Mouse (Mus musculus) forebrain, embryonic 13.5 days (tissue): ENCODE measurements around the gene Vsig10. TPM values are rescaled to one million over a fixed set of nuclear protein-coding genes. Genes with fewer than 3 reads are reported as not detected.
A peak's percentile ranks its signal among the peaks of the same experiment; 100 is the strongest.
"Not testable (repeated sequence)": the region's sequence is repeated elsewhere in the genome, so short reads cannot be mapped to it uniquely, and the experiment has no call there.

Source experiments
- ATAC-seq: fragments of 200-750 bp; cut with Nextera tagmentation; 2 replicates; pipeline ENCODE4 v1.8.0; 2017
- H3K27ac ChIP-seq: fragments of 300-500 bp; sonication (generic); 2 replicates; pipeline ENCODE4 v1.5.1; 2015; ENCODE audit warnings: inconsistent platforms, mild to moderate bottlenecking, moderate library complexity
- H3K27me3 ChIP-seq: fragments of 300-500 bp; sonication (generic); 2 replicates; pipeline ENCODE4 v1.6.1; 2015; ENCODE audit warnings: mild to moderate bottlenecking, inconsistent platforms
- H3K36me3 ChIP-seq: fragments of 300-500 bp; sonication (generic); 2 replicates; pipeline ENCODE4 v1.6.1; 2015; ENCODE audit warnings: mild to moderate bottlenecking, inconsistent platforms; ENCODE audit not compliant: poor library complexity, severe bottlenecking
- H3K4me1 ChIP-seq: fragments of 300-500 bp; sonication (generic); 2 replicates; pipeline ENCODE4 v1.6.1; 2015; ENCODE audit warnings: inconsistent platforms
- H3K4me2 ChIP-seq: fragments of 300-500 bp; sonication (generic); 2 replicates; pipeline ENCODE4 v1.6.1; 2015; ENCODE audit warnings: inconsistent platforms, mild to moderate bottlenecking, moderate library complexity
- H3K4me3 ChIP-seq: fragments of 300-500 bp; sonication (generic); 2 replicates; pipeline ENCODE4 v1.5.1; 2015; ENCODE audit warnings: mild to moderate bottlenecking, inconsistent platforms
- H3K9ac ChIP-seq: fragments of 300-500 bp; sonication (generic); 2 replicates; pipeline ENCODE4 v1.6.1; 2015; ENCODE audit warnings: mild to moderate bottlenecking, inconsistent platforms
- H3K9me3 ChIP-seq: fragments of 300-500 bp; sonication (generic); replicated peaks from 2 replicates; pipeline ENCODE4 v1.6.1; 2016; ENCODE audit warnings: inconsistent platforms
- WGBS: fragments of 180-500 bp; shearing (Covaris S2); methylation state at CpG from one replicate; pipeline ENCODE4 v1.1.7; 2015; 5-methylcytosine and 5-hydroxymethylcytosine counted together
- polyA plus RNA-seq: library from polyadenylated mRNA; unstranded; fragments of >200 nt; fragmentation: Nextera tagmentation; extraction: Ambion mirVana; gene quantifications from 2 replicates; pipeline ENCODE4 v1.2.1, GENCODE M21; 2015

Gene Vsig10
- polyA plus RNA-seq, 1 experiment from 2014 or later = 0.98 TPM

GRCm38 (mm10) chr5:117286286-117286685, 32.6 kb upstream of the Vsig10 start:
- Histone ChIP-seq H3K4me3 (peak overlapping the region; percentile 72), H3K9me3 (no peaks in the 10 kb centered on the region), H3K36me3 (peaks cover 42% of the 10 kb centered on the region), H3K4me2 (peak overlapping the region; percentile 71), H3K27ac (no peak overlapping the region), H3K4me1 (peaks cover 37% of the 10 kb centered on the region), H3K27me3 (no peaks in the 10 kb centered on the region), H3K9ac (peak overlapping the region; percentile 86)
- WGBS = 49% methylated on average over 3 of the region's 3 CpGs
- no peak for ATAC-seq

- Histone ChIP-seq H3K4me3 (peak within 1 kb of the TSS; percentile 72), H3K4me1 (peaks cover 37% of the 10 kb centered on the region), H3K9ac (peak within 1 kb of the TSS; percentile 86), H3K27me3 (no peaks in the 10 kb centered on the region), H3K36me3 (peaks cover 34% of the 10 kb centered on the region), H3K9me3 (no peaks in the 10 kb centered on the region), H3K27ac (peak within 1 kb of the TSS; percentile 57; the same call in 1 of the 2 replicates), H3K4me2 (peak within 1 kb of the TSS; percentile 71)
- peak; percentile 96 for ATAC-seq
- WGBS = under 1% methylated on average over 77 of the region's 77 CpGs
Observed at GRCm38 (mm10) chr5:117286831-117287822, 31.8 kb upstream of the Vsig10 start, which contains the start of gene Pebp1. Gene Pebp1 (minus strand): TSS chr5:117287625.

DNA sequence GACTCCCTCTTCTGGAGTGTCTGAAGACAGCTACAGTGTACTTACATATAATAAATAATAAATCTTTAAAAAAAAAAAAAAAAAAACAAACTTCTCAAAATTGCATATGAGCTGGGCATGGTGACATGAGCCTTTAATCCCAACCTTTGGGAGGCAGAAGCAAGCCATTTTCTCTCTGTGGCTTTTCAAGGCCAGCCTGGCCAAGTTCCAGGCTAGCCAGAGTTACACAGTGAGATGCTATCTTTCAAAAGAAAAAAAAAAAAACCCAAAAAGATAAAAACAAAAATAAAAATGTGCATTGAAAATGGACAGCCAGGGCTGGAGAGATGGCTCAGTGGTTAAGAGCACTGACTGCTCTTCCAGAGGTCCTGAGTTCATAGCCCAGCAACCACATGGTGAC, 29.2 kb upstream of the Vsig10 start:
- ATAC-seq = no peak
- Histone ChIP-seq H3K4me1 (peaks cover 27% of the 10 kb centered on the region), H3K9ac (no peak overlapping the region), H3K27ac (no peak overlapping the region), H3K36me3 (peaks cover 13% of the 10 kb centered on the region), H3K27me3 (no peaks in the 10 kb centered on the region), H3K4me2 (no peak overlapping the region), H3K9me3 (no peaks in the 10 kb centered on the region), H3K4me3 (no peak overlapping the region)

DNA sequence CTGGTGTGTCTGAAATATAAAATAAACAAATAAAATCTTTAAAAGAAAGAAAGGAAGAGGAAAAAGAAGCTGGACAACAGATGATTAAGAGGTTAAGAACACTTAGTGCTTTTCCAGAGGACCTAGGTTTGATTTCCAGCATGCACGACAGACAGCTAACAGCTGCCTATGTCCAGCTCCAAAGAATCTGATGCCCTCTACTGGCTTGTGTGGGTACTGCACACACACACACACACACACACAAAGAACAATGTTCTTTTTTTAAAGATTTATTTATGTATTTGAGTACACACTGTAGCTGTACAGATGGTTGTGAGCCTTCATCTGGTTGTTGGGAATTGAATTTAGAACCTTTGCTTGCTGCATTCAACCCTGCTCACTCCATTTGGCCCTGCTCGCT, 28.8 kb upstream of the Vsig10 start:
- H3K4me3 ChIP-seq = no peak overlapping the region
- H3K36me3 ChIP-seq = peaks cover 8% of the 10 kb centered on the region
- H3K9me3 ChIP-seq = no peaks in the 10 kb centered on the region
- H3K4me2 ChIP-seq = no peak overlapping the region
- no peak overlapping the region for H3K9ac ChIP-seq
- H3K4me1 ChIP-seq = peaks cover 23% of the 10 kb centered on the region
- no peak for ATAC-seq
- H3K27me3 ChIP-seq = no peaks in the 10 kb centered on the region
- WGBS = 93% methylated on average over 2 of the region's 2 CpGs
- no peak overlapping the region for H3K27ac ChIP-seq

GRCm38 (mm10) chr5:117291312-117291711, 27.6 kb upstream of the Vsig10 start:
- no peak overlapping the region for H3K9ac ChIP-seq
- no peaks in the 10 kb centered on the region for H3K36me3 ChIP-seq
- peaks cover 11% of the 10 kb centered on the region for H3K4me1 ChIP-seq
- WGBS = 86% methylated on average over 3 of the region's 3 CpGs
- ATAC-seq = no peak
- no peak overlapping the region for H3K4me2 ChIP-seq
- H3K9me3 ChIP-seq = no peaks in the 10 kb centered on the region
- no peaks in the 10 kb centered on the region for H3K27me3 ChIP-seq
- H3K27ac ChIP-seq = no peak overlapping the region
- no peak overlapping the region for H3K4me3 ChIP-seq

DNA sequence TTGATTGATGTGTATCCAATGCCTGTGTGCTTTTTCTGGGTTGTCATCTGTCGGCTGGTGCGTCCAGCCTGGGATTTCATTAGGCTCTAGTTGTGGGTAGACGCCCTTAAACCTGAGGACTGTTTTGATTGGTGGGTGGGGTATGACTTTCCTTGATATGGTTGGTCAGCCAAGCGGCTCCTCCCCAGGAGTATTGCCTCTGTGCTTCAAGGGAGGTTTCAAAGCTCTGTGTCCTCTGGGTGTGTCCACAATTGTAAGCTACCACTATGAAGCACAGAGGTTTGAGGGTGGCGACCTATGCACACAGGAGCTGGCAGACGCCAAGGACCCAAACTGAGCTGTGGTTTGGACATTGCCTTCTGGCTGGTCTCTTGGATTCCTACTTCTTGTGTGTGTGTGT, 26.3 kb upstream of the Vsig10 start:
- 80% methylated on average over 6 of the region's 6 CpGs for WGBS
- no peaks in the 10 kb centered on the region for H3K9me3 ChIP-seq
- H3K27me3 ChIP-seq = no peaks in the 10 kb centered on the region
- H3K4me1 ChIP-seq = peaks cover 7% of the 10 kb centered on the region
- H3K4me2 ChIP-seq = no peak overlapping the region
- H3K36me3 ChIP-seq = no peaks in the 10 kb centered on the region
- H3K27ac ChIP-seq = no peak overlapping the region
- H3K4me3 ChIP-seq = no peak overlapping the region
- H3K9ac ChIP-seq = no peak overlapping the region
- no peak for ATAC-seq

DNA sequence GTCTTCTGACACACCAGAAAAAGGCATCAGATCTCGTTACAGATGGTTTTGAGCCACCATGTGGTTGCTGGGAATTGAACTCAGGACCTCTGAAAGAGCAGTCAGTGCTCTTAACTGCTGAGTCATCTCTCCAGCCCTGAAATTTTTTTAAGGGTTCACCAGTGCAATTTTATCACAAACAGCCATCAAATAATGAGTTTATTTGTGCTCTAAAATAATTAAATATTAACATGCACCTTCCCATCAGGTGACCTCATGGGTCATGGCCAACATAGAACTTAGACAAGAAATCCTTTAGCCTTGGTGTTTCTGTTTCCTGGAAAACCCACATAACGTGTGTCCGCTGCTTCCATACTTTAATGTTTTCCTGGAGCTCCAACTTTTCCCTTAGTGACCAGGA, 25.1 kb upstream of the Vsig10 start:
- not testable (repeated sequence) for ATAC-seq, H3K27ac ChIP-seq, H3K4me2 ChIP-seq, H3K4me1 ChIP-seq, H3K4me3 ChIP-seq, H3K36me3 ChIP-seq, H3K27me3 ChIP-seq, H3K9ac ChIP-seq, H3K9me3 ChIP-seq
- WGBS = 84% methylated on average over 3 of the region's 3 CpGs

DNA sequence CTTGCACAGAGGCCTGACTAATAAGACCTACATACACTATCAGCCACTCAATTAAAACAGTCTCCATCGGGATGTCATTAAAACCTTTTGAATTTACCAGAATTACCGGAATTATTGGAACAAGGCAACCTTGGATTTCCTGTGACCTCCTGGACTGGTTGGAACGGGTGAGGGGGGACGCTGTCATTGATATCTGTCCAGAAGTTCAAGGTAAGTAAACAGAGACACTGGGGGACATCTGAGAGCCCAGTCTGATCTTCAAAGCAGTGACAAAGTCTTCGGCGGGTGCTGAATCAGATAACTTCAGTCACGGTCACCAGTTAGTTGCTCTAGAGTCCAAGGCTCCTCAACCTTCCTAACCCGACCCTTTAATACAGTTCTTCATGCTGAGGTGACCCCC, 23.9 kb upstream of the Vsig10 start:
- Histone ChIP-seq H3K36me3 (no peaks in the 10 kb centered on the region), H3K9me3 (no peaks in the 10 kb centered on the region), H3K4me1 (no peaks in the 10 kb centered on the region), H3K9ac (no peak overlapping the region), H3K27ac (no peak overlapping the region), H3K4me2 (no peak overlapping the region), H3K27me3 (no peaks in the 10 kb centered on the region), H3K4me3 (no peak overlapping the region)
- 96% methylated on average over 8 of the region's 8 CpGs for WGBS
- no peak for ATAC-seq

DNA sequence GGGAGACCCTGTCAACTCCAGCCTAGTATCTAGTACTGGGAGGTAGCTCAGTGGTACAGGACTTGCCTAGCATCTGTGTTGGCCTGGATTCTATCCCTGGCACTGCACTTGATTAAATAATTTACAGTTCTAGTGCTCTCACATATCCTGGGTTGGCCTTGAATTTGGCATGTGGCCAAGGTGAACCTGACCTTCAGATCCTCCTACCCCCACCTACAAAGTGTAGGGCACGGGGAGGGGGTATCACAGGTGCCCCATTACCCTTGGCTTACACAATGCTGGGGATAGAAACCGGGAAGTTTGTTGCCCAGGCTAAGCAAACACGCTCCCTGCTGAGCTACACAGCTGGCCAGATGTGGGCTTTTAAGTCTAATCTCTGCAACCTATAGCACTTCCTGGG, 16.0 kb upstream of the Vsig10 start:
- WGBS = 69% methylated on average over 3 of the region's 3 CpGs
- no peak for ATAC-seq

GRCm38 (mm10) chr5:117303691-117304579, 14.9 kb upstream of the Vsig10 start:
- Histone ChIP-seq H3K36me3 (no peaks in the 10 kb centered on the region), H3K9me3 (no peaks in the 10 kb centered on the region), H3K27me3 (no peaks in the 10 kb centered on the region), H3K9ac (no peak overlapping the region), H3K4me1 (no peaks in the 10 kb centered on the region), H3K4me2 (no peak overlapping the region), H3K4me3 (no peak overlapping the region), H3K27ac (no peak overlapping the region)
- 58% methylated on average over 18 of the region's 18 CpGs for WGBS
- no peak for ATAC-seq

More for the DNA sequence above, 16.0 kb upstream of the Vsig10 start:
- no peaks in the 10 kb centered on the region for H3K27me3 ChIP-seq
- H3K36me3 ChIP-seq = no peaks in the 10 kb centered on the region
- H3K9me3 ChIP-seq = no peaks in the 10 kb centered on the region
- H3K4me1 ChIP-seq = no peaks in the 10 kb centered on the region
- H3K4me2 ChIP-seq = no peak overlapping the region
- no peak overlapping the region for H3K4me3 ChIP-seq
- no peak overlapping the region for H3K9ac ChIP-seq
- no peak overlapping the region for H3K27ac ChIP-seq

GRCm38 (mm10) chr5:117304947-117305346, 13.9 kb upstream of the Vsig10 start:
- no peaks in the 10 kb centered on the region for H3K36me3 ChIP-seq
- WGBS = 74% methylated on average over 7 of the region's 7 CpGs

DNA sequence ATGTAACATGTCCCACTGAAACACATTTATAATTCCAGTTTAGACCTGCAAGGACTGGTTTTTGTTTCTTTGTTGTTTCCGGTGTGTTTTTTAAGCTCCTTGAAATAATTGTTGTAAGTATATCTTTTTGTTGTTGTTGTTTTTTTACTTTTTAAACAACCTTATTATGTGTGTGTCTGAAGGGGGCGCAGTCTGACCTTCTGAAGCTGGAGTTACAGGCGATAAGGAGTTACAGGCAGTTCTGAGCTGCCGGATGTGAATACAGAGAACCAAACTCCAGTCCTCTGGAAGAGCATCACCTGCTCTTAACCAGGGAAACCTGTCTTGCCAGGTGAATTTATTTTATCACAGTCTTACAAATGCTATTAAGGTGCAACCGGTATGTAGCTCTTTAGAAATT, 13.1 kb upstream of the Vsig10 start:
- H3K9me3 ChIP-seq = no peaks in the 10 kb centered on the region
- no peak overlapping the region for H3K27ac ChIP-seq
- H3K4me3 ChIP-seq = no peak overlapping the region
- no peak overlapping the region for H3K4me2 ChIP-seq
- no peak overlapping the region for H3K9ac ChIP-seq
- no peak for ATAC-seq
- no peaks in the 10 kb centered on the region for H3K4me1 ChIP-seq
- WGBS = 88% methylated on average over 5 of the region's 5 CpGs
- H3K27me3 ChIP-seq = no peaks in the 10 kb centered on the region
- H3K36me3 ChIP-seq = no peaks in the 10 kb centered on the region

More at GRCm38 (mm10) chr5:117304947-117305346, 13.9 kb upstream of the Vsig10 start:
- H3K27ac ChIP-seq = no peak overlapping the region
- ATAC-seq = no peak
- H3K9me3 ChIP-seq = no peaks in the 10 kb centered on the region
- no peak overlapping the region for H3K9ac ChIP-seq
- no peaks in the 10 kb centered on the region for H3K4me1 ChIP-seq
- H3K4me3 ChIP-seq = no peak overlapping the region
- H3K4me2 ChIP-seq = no peak overlapping the region
- H3K27me3 ChIP-seq = no peaks in the 10 kb centered on the region
